14 mouse cellular contexts compared by ENCODE assay signal in genomic region chr14:45668325-45668724, GRCm38 (mm10). TPM values are rescaled to one million over a fixed set of nuclear protein-coding genes. Genes with fewer than 3 reads are reported as not detected.
DNase-seq lines count a peak whose midpoint lies in the region.
"Had no signal": no experiment of that assay in that cellular context is flagged by ENCODE, and none has a peak within 500 bp of the region (broad histone marks: within the 10 kb centered on the region; RNA-seq: fewer than 3 reads in every experiment).

No protein-coding gene starts in this region.

- H3K9me3 ChIP-seq in heart, embryonic 10.5 days: no peaks in the 10 kb centered on the region
- H3K9me3 ChIP-seq: limb, embryonic 15.5 days; megakaryocyte, embryonic 14.5 days had no signal

- H3K27ac ChIP-seq in heart, embryonic 10.5 days: no peak overlapping the region
- H3K27ac ChIP-seq: left cerebral cortex, adult 2 months; limb, embryonic 15.5 days; stomach, postnatal 0 days had no signal

- H3K4me1 ChIP-seq in heart, embryonic 10.5 days: no peaks in the 10 kb centered on the region
- H3K4me1 ChIP-seq: limb, embryonic 15.5 days; megakaryocyte, embryonic 14.5 days had no signal

- H3K4me3 ChIP-seq in heart, embryonic 10.5 days: no peak overlapping the region
- H3K4me3 ChIP-seq: left cerebral cortex, adult 2 months; limb, embryonic 15.5 days; megakaryocyte, embryonic 14.5 days had no signal

- peak; percentile 44 for DNase-seq in adrenal gland, adult 2 months
- DNase-seq in adrenal gland, adult 18-20 months (ENCODE audit: low spot score in 2 of 2): no peak
- peak; percentile 30 for DNase-seq in left cerebral cortex, postnatal 4 days
- no peak for DNase-seq in left cerebral cortex, postnatal 36 days (ENCODE audit: low spot score in 2 of 2)
- peak; percentile 27 for DNase-seq in heart, embryonic 10.5 days (ENCODE audit: low spot score)
- peak; percentile 65 for DNase-seq in lung, postnatal 14 days
- DNase-seq in thymus, postnatal 10 days (ENCODE audit: low spot score in 2 of 2): no peak
- DNase-seq in Muller cell, postnatal 12 days (ENCODE audit: inconsistent ontology term): no peak
- DNase-seq: cerebellum, adult 8-10 months; kidney, postnatal 36 days had no signal

- 79% methylated on average over 4 of the region's 4 CpGs for WGBS in heart, embryonic 10.5 days

- H3K27me3 ChIP-seq in heart, embryonic 10.5 days (ENCODE audit: insufficient read depth, poor library complexity, severe bottlenecking): no peaks in the 10 kb centered on the region
- H3K27me3 ChIP-seq: limb, embryonic 15.5 days had no signal

- intact Hi-C loops in left cerebral cortex, postnatal 4 days (cut with DNase I): no loop called here
- intact Hi-C loops in left cerebral cortex, postnatal 36 days (cut with DNase I): no loop called here

- H3K36me3 ChIP-seq in heart, embryonic 10.5 days: no peaks in the 10 kb centered on the region
- H3K36me3 ChIP-seq: limb, embryonic 15.5 days had no signal

RNA-seq across cellular contexts. Expression of gene Ddhd1, which starts 10.4 kb away (rescaled TPM):
- total RNA-seq in adrenal gland, adult 2 months (2021): 10 to 100 TPM; 19.9 to 20.9 TPM
- 8.3 and 9.7 TPM in 2 replicates for polyA plus RNA-seq in adrenal gland, adult 2 months (2012; rRNA removed)
- 10 to 100 TPM; 17.9 to 19.4 TPM for total RNA-seq in adrenal gland, adult 18-20 months (2021)
- 10 to 100 TPM; 67.0 to 69.6 TPM for total RNA-seq in left cerebral cortex, postnatal 4 days (2021)
- total RNA-seq in left cerebral cortex, postnatal 36 days (2021): 10 to 100 TPM; 70.1 to 92.5 TPM
- 9.5 and 10.0 TPM in 2 replicates for polyA plus RNA-seq in heart, embryonic 10.5 days (2016; fragmentation: Nextera tagmentation; extraction: Ambion mirVana)

Comparison
In these comparisons a context has a peak if more than half of its experiments do, and no peak if none do; other contexts are left out.
1. DNase-seq: peak in adrenal gland, adult 2 months (single experiment), left cerebral cortex, postnatal 4 days (single experiment), heart, embryonic 10.5 days (single experiment) and lung, postnatal 14 days (single experiment); none in adrenal gland, adult 18-20 months (0 of 2), left cerebral cortex, postnatal 36 days (0 of 2), thymus, postnatal 10 days (0 of 2) and Muller cell, postnatal 12 days (single experiment).